Mouse (Mus musculus): ENCODE measurements around the gene Trim23.

GRCm38 (mm10) chr13:104145646-104146045 is 33.0 kb upstream of the Trim23 start:
- TF ChIP-seq CTCF (IDR thresholded peaks at IDR 0.05; ENCODE audit: borderline replicate concordance, extremely low read depth, insufficient read depth, insufficient read length), result no peak
- TF ChIP-seq POLR2A (IDR thresholded peaks at IDR 0.05; ENCODE audit: borderline replicate concordance, extremely low read depth, insufficient read depth, insufficient read length, poor library complexity, severe bottlenecking), result no peak
